Mouse (Mus musculus) WW6 (cell line): ENCODE data around the gene Micu1.
A peak's percentile ranks its signal among the peaks of the same experiment; 100 is the strongest.

ENCODE experiments used
- DNase-seq: peaks from one replicate; pipeline ENCODE4 v3.0.0-alpha.2; 2013; ENCODE audit warnings: low read depth, low spot score

Gene Micu1

GRCm38 (mm10) chr10:59774141-59774534 is 71.9 kb downstream of the Micu1 start:
- no peak for DNase-seq

DNA sequence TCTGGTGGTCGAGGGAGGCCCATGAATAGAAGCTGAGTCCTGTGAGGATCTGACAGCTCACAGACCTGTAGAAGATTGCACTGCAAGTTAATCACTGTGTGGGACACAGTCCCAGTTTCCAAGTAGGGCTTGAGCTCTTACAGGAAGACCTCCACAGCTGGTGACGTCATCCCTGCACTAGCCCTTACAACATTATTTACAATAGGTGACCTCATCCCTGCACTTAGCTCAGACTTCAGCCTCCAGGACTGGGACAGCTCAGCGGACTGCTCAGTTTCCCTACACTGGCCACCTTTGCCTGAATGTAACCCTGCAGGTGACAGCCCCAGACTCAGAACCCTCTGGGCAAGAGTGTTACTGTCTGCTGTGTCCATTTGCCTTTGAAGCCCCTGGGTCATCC is 75.0 kb downstream of the Micu1 start:
- no peak for DNase-seq

GRCm38 (mm10) chr10:59778137-59778710 is 75.9 kb downstream of the Micu1 start:
- DNase-seq, result no peak

DNA sequence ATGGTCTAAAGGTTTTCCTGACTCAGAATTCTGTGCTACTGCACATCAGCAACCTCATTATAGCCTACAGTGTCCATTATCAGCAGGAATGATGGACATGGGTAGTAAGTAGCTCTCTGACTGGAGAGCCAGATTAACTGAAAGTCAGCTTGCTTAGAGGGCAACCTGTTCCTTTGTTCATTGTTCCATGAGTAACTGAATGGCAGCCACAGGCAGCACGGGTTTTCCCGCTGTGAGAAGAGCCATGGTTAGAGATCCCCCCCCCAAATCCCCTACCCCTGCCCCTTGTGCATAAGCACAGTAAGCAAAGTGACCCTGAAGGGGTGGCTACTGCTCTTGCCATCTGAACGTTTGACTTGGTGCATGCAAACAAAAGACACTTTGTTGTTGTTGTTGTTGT is 78.4 kb downstream of the Micu1 start:
- DNase-seq, result no peak

DNA sequence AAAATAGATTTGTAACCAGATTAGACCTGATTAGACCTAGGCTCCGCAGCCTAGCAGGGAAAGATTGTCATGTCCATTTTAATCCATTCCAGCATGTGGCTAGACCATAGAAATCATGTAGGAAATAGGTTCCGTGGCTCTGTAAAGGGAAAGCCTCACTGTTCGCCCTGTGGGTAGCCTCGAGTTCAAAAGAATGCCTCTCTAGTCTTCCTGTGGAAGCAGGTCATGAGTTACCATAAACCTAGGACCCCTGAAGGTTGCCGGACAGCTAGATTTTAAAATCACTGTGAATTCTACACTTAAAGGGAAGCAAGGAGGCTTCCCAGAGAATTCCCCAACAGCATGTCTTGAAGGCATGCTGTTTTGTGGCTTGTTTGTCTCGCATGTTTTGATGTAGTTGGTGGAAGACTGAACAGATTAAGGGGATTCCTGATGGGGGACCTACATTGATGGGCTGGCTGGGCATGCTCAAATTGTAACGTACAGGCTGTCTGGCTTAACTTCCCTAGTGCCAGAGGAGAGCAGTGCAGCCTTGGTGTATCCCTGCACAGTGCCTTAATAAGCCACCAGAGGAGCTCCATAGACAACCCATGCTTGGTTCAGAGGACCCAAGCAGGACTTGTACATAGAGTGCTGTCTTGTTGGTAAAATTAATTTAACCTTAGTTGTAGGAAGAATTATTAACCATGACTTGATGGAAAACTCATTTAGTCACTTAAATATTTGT is 79.1 kb downstream of the Micu1 start:
- DNase-seq, result no peak

GRCm38 (mm10) chr10:59784731-59785685 is 82.7 kb downstream of the Micu1 start:
- no peak for DNase-seq

DNA sequence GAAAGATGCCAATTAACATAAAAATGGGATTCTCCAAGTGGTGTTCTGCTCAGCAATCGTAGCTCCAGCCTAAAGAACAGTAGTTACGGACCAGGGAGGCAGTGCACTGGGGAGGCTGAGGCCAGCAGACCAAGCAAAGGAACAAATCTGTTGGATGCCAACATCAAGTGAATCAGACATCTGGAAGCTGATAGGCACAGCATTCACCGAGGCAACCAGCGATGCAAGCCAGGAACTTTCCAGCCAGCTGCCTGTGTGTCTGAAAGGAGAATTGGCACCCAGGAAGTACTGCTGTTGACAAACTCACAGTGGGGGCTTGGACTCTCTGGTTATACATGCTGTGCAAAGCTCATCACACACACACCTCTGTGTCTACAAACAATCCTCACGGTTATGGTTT is 84.0 kb downstream of the Micu1 start:
- no peak for DNase-seq

GRCm38 (mm10) chr10:59787140-59787800 is 85.0 kb downstream of the Micu1 start:
- peak; percentile 28 for DNase-seq

GRCm38 (mm10) chr10:59787870-59788269 is 85.6 kb downstream of the Micu1 start:
- no peak for DNase-seq

- DNase-seq, result no peak
Observed at GRCm38 (mm10) chr10:59790291-59790929, 88.1 kb downstream of the Micu1 start.

DNA sequence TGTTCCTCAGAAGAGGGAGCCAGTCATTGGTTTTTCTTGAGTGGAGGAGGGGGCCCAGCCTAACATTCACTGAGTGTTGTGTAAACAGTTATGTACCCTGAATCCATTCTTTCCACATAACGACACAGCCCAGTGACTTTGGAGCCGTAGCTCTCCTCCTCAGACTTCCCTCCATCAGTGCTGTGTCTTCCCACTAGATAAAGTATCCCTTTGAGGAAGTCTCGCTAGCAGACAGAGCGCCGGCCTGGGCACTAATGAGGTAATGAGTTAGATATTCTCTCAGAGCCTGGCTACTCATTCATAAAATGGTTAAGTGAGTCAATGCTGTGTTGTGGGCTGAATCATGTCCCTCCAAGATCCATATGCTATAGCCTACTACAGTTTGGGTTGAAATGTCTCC is 89.6 kb downstream of the Micu1 start:
- no peak for DNase-seq

DNA sequence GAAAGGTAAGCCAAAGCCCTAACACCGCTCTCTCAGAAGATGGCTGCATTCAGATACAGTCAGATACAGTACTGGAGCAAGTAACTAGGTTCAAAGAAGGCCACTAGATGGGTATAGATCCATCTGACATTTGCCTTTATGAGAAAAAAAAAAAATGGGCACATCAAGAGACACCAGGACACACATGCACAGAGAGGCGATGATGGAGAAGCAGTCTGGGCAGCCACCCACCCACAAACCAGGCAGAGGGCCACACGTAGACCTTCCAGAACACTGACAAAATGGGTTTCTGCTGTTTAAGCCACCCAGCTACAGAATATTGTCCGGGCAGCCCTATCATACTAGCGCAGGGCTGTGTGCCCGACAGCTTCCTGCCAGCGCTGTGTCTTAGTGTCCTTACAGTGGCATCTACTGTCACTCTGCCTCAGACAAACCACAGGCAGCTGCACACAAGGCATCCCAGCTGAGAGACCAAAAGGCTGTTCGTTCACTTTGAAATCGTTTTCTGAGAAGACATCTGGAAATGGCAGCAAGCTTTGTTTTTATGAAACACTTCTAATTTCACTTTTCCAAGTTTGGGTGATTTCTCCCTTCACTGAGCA is 90.4 kb downstream of the Micu1 start:
- DNase-seq, result no peak

GRCm38 (mm10) chr10:59793454-59793853 is 91.2 kb downstream of the Micu1 start:
- DNase-seq, result no peak

- no peak for DNase-seq
Observed at GRCm38 (mm10) chr10:59795085-59795484, 92.8 kb downstream of the Micu1 start.

GRCm38 (mm10) chr10:59795902-59796301 is 93.6 kb downstream of the Micu1 start:
- no peak for DNase-seq

DNA sequence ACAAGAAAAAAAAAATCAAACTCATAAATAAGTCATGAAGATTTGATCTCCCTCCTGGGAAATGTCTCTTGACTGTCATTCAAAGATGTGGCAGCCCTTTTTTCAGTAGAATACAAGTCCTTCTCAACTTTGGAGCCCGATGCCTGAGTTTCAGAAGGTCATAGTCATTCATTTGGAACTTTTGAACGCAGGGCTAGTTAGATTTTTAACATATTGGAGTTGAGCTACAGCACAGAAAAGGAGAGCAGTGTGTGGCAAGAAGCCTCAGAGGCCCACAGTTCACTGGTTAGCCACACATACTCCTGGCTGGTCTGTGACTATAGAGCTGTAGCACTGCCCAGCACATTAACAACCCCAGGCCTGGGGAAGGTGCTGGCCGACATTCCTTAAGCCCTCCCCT is 96.1 kb downstream of the Micu1 start:
- DNase-seq, result no peak

GRCm38 (mm10) chr10:59799303-59800044 is 97.2 kb downstream of the Micu1 start:
- no peak for DNase-seq

GRCm38 (mm10) chr10:59800159-59800558 is 97.9 kb downstream of the Micu1 start:
- no peak for DNase-seq

- no peak for DNase-seq
Observed at GRCm38 (mm10) chr10:59800826-59801501, 98.7 kb downstream of the Micu1 start.

GRCm38 (mm10) chr10:59808677-59809076 is 106.4 kb downstream of the Micu1 start:
- DNase-seq, result no peak
